Mouse (Mus musculus) kidney, adult 2 months (tissue): ENCODE measurements around the gene Tfr2.

ENCODE experiments used
- CTCF ChIP-seq: fragments of 200-500 bp; conservative IDR thresholded peaks from 2 replicates; pipeline ENCODE4 v1.5.1; 2011; ENCODE audit warnings: low read depth, mild to moderate bottlenecking, control low read depth, low read length, moderate library complexity, mixed read lengths; ENCODE audit not compliant: insufficient read depth, insufficient read length
- POLR2A ChIP-seq: fragments of 200-500 bp; IDR thresholded peaks from one replicate; pipeline ENCODE4 v1.6.1; 2011; ENCODE audit warnings: low read depth, low read length, control low read depth

DNA sequence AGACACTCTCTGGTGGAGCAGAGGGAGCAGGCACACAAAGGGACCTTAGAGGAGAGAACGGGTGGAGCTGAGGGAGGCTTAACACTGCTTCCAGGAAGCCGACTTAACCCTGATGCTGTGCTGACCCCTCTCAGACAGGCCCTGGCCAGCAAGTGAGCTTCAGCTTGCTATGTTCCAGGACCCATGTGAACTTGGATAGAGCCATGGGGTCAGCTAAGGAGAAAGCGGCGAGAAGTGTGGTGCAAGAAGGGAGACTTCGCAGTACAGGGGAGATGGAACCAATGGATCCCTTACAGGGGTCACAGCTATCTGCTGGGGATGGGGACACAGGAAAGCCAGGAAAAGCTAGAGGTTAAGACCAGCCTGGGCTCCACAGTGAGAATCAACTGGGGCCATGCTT is 43.4 kb downstream of the Tfr2 start:
- TF ChIP-seq CTCF, result no peak
- no peak for TF ChIP-seq POLR2A
